Mouse (Mus musculus): ENCODE measurements around the gene Shroom3.

- no peak for TF ChIP-seq GATA1 (IDR thresholded peaks at IDR 0.05; ENCODE audit: borderline replicate concordance, low read length)
- no peak for TF ChIP-seq FLI1 (IDR thresholded peaks at IDR 0.05; ENCODE audit: low read length)
Observed at GRCm38 (mm10) chr5:92951079-92951478, 267.8 kb downstream of the Shroom3 start.
